Mouse (Mus musculus) olfactory bulb, adult 2 months (tissue): ENCODE results near the gene Fam45a. TPM values are rescaled to one million over a fixed set of nuclear protein-coding genes. Genes with fewer than 3 reads are reported as not detected.
"Not testable (repeated sequence)": the region's sequence is repeated elsewhere in the genome, so short reads cannot be mapped to it uniquely, and the experiment has no call there.

Experiments
- H3K27ac ChIP-seq: fragments of 200-500 bp; 2 replicates; pipeline ENCODE4 v1.5.1; 2012; ENCODE audit warnings: low read depth, low read length; ENCODE audit not compliant: insufficient read depth
- H3K4me1 ChIP-seq: fragments of 200-500 bp; 2 replicates; pipeline ENCODE4 v1.6.1; 2012; ENCODE audit warnings: low read length; ENCODE audit not compliant: control insufficient read depth, insufficient read depth
- H3K4me3 ChIP-seq: fragments of 200-500 bp; 2 replicates; pipeline ENCODE4 v1.5.1; 2012; ENCODE audit warnings: mild to moderate bottlenecking, low read depth, low read length, moderate library complexity; ENCODE audit not compliant: insufficient read depth
- CTCF ChIP-seq: fragments of 200-500 bp; IDR thresholded peaks from 2 replicates; pipeline ENCODE4 v1.5.1; 2012; ENCODE audit warnings: low read depth, mild to moderate bottlenecking, low read length, moderate library complexity; ENCODE audit not compliant: insufficient read depth
- POLR2A ChIP-seq: fragments of 200-500 bp; IDR thresholded peaks from 2 replicates; pipeline ENCODE4 v1.6.1; 2012; ENCODE audit warnings: mild to moderate bottlenecking, low read depth, low read length, moderate library complexity; ENCODE audit not compliant: insufficient read depth
- WGBS: fragments of 180-500 bp; shearing (Covaris S2); methylation state at CpG from one replicate; pipeline ENCODE4 v1.1.7; 2018; 5-methylcytosine and 5-hydroxymethylcytosine counted together
- polyA plus RNA-seq: library from polyadenylated mRNA; stranded (reverse); fragments of >200 nt; gene quantifications from 2 replicates; pipeline ENCODE4 v1.2.4, GENCODE M21; 2012; ENCODE audit warnings: low replicate concordance; ENCODE audit not compliant: missing spikeins, insufficient read depth, insufficient read length

Gene Fam45a
- polyA plus RNA-seq, 1 experiment = not detected

DNA sequence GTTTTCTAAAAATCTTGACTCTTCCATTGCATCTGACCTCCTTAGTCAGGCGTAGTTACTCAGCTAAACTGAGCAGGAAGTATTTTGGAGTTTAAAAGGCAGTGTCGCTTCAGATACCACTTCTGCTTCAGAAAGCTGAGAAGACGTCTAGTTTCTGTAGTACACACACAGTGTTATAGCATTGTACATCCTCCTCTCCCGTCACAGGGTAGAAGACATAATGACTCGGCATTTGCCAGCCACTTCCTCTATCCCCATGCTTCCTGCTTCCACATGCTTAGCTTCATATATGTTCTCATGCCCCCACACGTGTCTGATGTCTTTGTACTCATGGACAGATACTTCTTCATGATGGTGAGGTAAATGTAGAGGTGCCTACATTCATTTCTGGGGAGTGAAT lies 7.3 kb downstream of the Fam45a start:
- Histone ChIP-seq H3K4me1 (no peaks in the 10 kb centered on the region), H3K27ac (no peak overlapping the region), H3K4me3 (no peak overlapping the region)
- WGBS = 92% methylated on average over 6 of the region's 6 CpGs
- no peak for TF ChIP-seq CTCF
- TF ChIP-seq POLR2A = no peak

DNA sequence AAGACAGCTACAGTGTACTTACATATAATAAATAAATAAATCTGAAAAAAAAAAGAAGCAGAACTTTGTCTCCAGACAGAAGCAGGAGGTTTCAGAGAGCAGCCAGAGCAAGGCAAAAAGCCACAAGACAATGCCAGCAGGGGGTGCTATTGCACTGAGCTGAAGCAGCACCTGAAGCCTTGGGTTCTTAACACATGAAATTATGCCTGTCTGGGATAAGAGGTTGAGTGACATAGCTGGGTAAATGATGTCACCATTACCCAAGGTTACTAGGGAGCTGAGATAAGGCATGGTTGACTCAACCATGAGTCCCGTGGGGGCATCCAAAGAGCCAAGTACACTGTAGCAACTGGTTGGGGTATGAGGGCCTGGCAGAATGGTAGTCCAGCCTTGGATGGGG lies 26.4 kb downstream of the Fam45a start:
- Histone ChIP-seq H3K27ac (no peak overlapping the region), H3K4me1 (no peaks in the 10 kb centered on the region), H3K4me3 (no peak overlapping the region)
- 64% methylated on average over 1 of the region's 1 CpGs for WGBS
- TF ChIP-seq POLR2A (no peak), CTCF (no peak)

DNA sequence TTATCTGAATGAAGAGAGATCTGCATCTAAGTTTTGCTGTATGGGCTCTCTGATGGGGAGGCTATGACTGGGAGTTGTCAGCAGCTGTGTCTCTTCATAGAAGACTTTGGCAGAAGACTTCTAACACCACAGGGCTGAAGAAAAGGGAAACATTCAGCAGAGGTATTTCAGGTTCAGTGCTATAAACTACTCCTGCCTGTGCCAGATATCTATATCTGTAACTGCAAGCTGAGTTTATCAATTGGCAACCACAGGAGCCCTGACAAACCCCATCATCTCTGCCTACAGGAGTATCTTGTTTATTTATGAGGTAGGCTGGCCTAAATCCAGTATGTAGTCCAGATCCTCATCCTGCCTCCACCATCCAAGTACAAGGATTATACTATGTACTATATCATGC lies 31.9 kb downstream of the Fam45a start:
- Histone ChIP-seq H3K4me1 (no peaks in the 10 kb centered on the region), H3K4me3 (no peak overlapping the region), H3K27ac (no peak overlapping the region)
- TF ChIP-seq CTCF (no peak), POLR2A (no peak)

DNA sequence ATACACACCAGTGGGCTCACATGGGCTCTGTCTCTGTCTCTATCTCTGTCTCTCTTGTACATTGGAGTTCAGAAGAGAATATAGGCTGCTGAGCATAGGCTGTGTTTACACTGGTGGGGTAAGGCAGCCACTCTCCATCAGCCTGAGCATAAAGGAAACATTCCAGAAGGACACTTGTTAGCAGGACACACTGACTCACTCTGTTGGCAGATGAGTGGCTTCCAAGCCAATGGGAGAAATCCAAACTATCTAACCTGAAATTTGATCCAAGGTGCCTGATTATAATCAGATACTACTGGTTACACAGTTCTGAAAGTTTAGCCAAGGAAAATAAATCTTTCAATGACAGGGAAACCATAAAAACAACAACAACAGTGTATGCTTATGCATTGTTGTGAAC lies 34.3 kb downstream of the Fam45a start:
- Histone ChIP-seq H3K4me3 (no peak overlapping the region), H3K27ac (no peak overlapping the region), H3K4me1 (no peaks in the 10 kb centered on the region)
- TF ChIP-seq CTCF = no peak
- no peak for TF ChIP-seq POLR2A

DNA sequence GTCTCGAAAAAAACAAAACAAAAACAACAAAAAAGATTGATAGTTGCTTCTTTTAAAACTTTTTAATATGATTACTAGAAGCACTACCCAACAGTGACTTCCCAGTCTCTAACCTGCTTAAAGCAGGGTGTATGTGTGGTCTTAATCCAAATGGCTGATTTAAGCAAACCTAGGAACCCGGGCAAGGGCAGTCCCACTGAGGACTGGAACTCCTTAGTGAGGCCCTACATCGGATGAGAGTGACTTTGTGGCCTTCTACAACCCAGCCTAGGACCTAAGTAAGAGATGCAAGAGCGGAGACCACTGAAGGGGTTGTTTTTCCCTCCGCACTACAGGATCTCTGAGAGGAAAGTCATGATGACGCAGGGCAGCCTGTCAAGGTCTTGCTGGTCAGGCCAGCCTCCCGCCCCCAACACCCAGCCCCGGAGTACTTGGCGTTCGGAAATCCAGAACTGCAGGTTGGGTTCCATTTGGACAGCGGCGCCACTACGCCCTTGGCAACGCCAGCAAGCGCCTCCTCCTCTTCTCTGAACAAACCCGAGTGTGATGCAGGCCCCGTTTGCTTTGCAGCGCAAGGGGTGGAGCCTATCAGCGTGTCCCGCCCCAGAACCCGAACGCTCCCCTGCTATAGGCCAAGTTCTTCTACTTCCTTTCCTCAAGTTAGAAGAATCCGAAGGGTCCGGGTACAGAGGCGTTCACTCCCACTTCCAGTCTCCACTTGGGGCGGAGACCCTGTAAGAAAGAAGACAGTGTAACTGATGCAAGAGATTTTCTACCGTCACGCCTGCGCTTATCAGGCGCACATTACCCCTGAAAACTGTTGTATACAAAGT lies 49.7 kb downstream of the Fam45a start, which contains the start of gene Sfxn4:
Gene Sfxn4 (minus strand): TSS at position 612 of the 833 bp plus-strand sequence.
- Histone ChIP-seq H3K27ac (peak within 1 kb of the TSS; percentile 63; the same call in 1 of the 2 replicates), H3K4me1 (no peaks in the 10 kb centered on the region), H3K4me3 (peak within 1 kb of the TSS; percentile 87)
- WGBS = 2% methylated on average over 30 of the region's 30 CpGs
- peak; percentile 60 for TF ChIP-seq POLR2A
- TF ChIP-seq CTCF = no peak

DNA sequence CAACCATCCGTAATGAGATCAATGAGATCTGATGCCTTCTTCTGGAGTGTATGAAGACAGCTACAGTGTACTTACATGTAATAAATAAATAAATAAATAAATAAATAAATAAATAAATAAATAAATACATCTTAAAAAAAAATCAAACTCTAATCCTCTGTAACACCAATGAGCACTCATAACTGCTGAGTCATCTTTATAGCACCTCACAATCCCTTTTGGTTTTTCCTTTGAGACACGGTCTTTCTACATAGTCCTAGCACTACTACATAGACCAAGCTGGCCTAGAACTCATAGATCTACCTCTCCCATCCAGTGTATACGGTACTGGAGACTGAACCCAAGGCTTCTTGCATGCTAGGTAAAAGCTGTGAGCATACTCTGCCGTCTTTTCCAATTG lies 54.8 kb downstream of the Fam45a start:
- not testable (repeated sequence) for H3K4me1 ChIP-seq, H3K4me3 ChIP-seq, H3K27ac ChIP-seq
- 96% methylated on average over 4 of the region's 4 CpGs for WGBS

DNA sequence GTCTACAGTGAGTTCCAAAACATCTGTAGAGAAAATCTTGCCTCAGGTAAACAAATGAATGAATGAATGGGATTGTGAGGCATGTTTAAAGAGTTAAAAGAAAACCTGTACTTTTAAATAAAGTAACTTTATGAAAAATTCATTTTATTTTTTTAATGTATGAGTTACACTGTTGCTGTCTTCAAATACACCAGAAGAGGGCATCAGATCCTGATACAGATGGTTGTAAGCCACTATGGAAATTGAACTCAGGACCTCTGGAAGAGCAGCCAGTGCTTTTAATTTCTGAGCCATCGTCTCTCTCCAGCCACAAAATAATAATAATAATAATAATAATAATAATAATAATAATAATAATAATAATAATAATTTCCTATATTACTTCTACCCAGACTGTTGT lies 59.1 kb downstream of the Fam45a start:
- Histone ChIP-seq H3K4me1 (peaks cover 3% of the 10 kb centered on the region), H3K27ac (no peak overlapping the region), H3K4me3 (no peak overlapping the region)
- TF ChIP-seq POLR2A (no peak), CTCF (no peak)
- WGBS = 78% methylated on average over 1 of the region's 1 CpGs

DNA sequence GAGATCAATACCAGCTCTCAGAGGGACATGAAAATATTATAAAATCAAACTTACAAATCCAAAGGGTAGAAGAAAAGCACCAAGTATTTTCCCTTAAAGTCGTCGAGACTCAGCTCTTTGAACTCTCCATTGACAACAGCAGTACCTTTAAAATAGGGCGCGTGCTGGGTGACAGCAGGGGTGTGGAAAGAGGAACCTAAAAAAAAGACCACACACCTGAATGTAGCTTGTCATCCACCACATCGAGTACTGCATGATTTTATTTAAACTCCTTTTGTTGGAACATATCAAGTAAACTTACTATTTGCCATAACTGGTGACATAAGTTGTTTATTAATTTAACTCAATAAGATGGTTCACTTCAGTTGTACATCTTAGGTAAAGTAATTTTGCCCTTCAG lies 60.0 kb downstream of the Fam45a start:
- no peak for TF ChIP-seq CTCF
- TF ChIP-seq POLR2A = no peak
- Histone ChIP-seq H3K4me1 (peaks cover 3% of the 10 kb centered on the region), H3K27ac (no peak overlapping the region), H3K4me3 (no peak overlapping the region)
- WGBS = 89% methylated on average over 5 of the region's 5 CpGs

DNA sequence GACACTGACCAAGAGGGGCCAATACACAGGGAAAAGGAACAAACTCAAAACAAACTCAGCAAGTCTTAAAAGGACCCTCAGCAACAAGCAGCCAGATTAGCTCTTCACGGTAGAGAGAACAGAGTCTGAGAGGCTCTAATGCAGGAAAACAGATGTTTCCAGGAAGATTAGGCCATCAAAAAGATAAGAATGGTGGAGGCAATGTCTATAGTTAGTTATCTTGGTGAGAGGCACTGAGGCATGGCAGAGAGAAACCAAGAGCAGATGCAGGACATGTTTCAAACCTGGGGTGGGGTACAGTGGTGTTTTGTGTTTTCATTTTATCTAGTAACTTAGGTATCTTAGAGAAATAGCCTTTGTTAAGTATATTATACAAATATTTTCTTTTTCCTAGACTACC lies 60.9 kb downstream of the Fam45a start:
- WGBS = 50% methylated on average over 1 of the region's 1 CpGs
- TF ChIP-seq CTCF (no peak), POLR2A (no peak)
- H3K4me1 ChIP-seq = peaks cover 3% of the 10 kb centered on the region
- no peak overlapping the region for H3K4me3 ChIP-seq
- H3K27ac ChIP-seq = no peak overlapping the region

DNA sequence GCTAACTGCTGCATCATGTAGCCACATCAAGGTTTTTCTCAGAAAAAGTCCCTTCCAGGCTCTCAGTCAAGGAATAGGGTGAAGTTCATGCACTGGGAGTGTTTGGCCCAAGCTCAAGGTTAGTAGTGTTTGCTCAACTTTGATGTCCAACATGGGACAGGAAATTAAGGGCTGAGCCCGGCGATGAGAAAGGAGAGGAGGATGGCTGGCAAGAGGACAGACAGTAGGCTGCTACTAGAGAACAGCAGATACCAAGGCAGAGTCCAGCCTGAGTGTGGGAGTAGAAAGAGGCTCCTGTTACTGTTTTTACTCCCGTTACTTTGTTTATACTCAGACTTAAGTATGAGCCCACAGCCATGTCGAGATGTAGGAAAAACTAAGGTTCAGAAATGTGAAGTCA lies 62.1 kb downstream of the Fam45a start:
- no peak overlapping the region for H3K27ac ChIP-seq
- no peak for TF ChIP-seq POLR2A
- peak overlapping the region; percentile 58 for H3K4me3 ChIP-seq
- 16% methylated on average over 4 of the region's 4 CpGs for WGBS
- H3K4me1 ChIP-seq = peaks cover 3% of the 10 kb centered on the region
